Mouse (Mus musculus) embryonic facial prominence, embryonic 14.5 days (tissue): ENCODE measurements at regions not wholly inside any gene's neighbourhood (a gene's known extent, or its start where the extent isn't known, plus 50 kb on each side); places are given as distances from the start of the nearest gene placed in this dataset.
A peak's percentile ranks its signal among the peaks of the same experiment; 100 is the strongest.

Source experiments
- ATAC-seq: fragments of 200-750 bp; cut with Nextera tagmentation; 2 replicates; pipeline ENCODE4 v1.8.0; 2017; ENCODE audit warnings: low read depth, moderate number of reproducible peaks, moderate TSS enrichment
- DNase-seq: peaks from one replicate; pipeline ENCODE4 v3.0.0-alpha.2; 2015; ENCODE audit warnings: low spot score
- H3K27ac ChIP-seq: fragments of 300-500 bp; sonication (generic); replicated peaks from 2 replicates; pipeline ENCODE4 v1.5.1; 2014; ENCODE audit warnings: low read depth, mild to moderate bottlenecking, low read length, moderate library complexity
- H3K27me3 ChIP-seq: fragments of 300-500 bp; sonication (generic); replicated peaks from 2 replicates; pipeline ENCODE4 v1.6.1; 2014; ENCODE audit warnings: low read length; ENCODE audit not compliant: control insufficient read depth, insufficient read depth
- H3K36me3 ChIP-seq: fragments of 300-500 bp; sonication (generic); 2 replicates; pipeline ENCODE4 v1.6.1; 2014; ENCODE audit warnings: low read length, mixed read lengths; ENCODE audit not compliant: control insufficient read depth, insufficient read depth
- H3K4me1 ChIP-seq: fragments of 300-500 bp; sonication (generic); 2 replicates; pipeline ENCODE4 v1.6.1; 2014; ENCODE audit warnings: antibody characterized with exemption, low read length; ENCODE audit not compliant: control insufficient read depth, insufficient read depth
- H3K4me2 ChIP-seq: fragments of 300-500 bp; sonication (generic); 2 replicates; pipeline ENCODE4 v1.6.1; 2014; ENCODE audit warnings: low read depth, mild to moderate bottlenecking, low read length, moderate library complexity, mixed read lengths
- H3K4me3 ChIP-seq: fragments of 300-500 bp; sonication (generic); 2 replicates; pipeline ENCODE4 v1.5.1; 2014; ENCODE audit warnings: low read depth, mild to moderate bottlenecking, low read length
- H3K9ac ChIP-seq: fragments of 300-500 bp; sonication (generic); 2 replicates; pipeline ENCODE4 v1.6.1; 2014; ENCODE audit warnings: low read depth, mild to moderate bottlenecking, low read length, moderate library complexity, mixed read lengths
- H3K9me3 ChIP-seq: fragments of 300-500 bp; sonication (generic); 2 replicates; pipeline ENCODE4 v1.6.1; 2016; ENCODE audit warnings: low read length; ENCODE audit not compliant: control insufficient read depth
- WGBS: fragments of 180-500 bp; shearing (Covaris S2); extraction: QIAGEN DNeasy Blood & Tissue Kit; methylation state at CpG from one replicate; pipeline ENCODE4 v1.1.7; 2014; 5-methylcytosine and 5-hydroxymethylcytosine counted together

DNA sequence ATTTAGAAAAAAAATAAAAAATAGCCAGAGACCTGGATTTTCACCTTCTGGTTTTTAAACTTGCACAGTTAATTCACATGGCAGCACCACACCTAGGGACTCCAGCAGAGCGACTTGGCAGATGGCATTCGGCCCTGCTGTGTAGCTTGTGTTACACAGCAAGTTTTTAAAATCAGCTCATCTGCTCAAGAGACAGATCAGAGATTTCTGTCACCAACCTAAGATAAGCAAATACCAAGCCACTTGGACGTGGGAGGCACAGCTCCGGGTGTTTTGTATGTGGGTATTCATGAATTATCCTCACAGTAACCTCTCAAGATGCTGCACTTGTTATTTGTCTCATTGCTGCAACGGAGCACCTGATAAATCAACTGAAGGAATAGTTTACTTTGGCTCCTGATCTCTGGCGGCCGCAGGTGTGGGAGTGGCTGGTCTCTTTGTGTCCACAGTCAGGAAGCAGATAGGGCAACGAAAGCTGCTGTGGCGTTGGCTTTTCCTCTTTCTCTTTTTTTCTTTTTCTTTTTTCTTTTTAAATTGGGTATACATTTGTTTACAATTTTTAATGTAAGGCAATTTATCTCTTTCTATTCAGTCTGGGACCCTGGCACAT is 122.1 kb downstream of the Gm9817 start:
- no peaks in the 10 kb centered on the region for H3K36me3 ChIP-seq
- no peak for DNase-seq
- no peaks in the 10 kb centered on the region for H3K27me3 ChIP-seq
- H3K4me2 ChIP-seq = no peak overlapping the region
- H3K9ac ChIP-seq = no peak overlapping the region
- ATAC-seq = no peak
- H3K4me3 ChIP-seq = no peak overlapping the region
- H3K9me3 ChIP-seq = no peaks in the 10 kb centered on the region
- no peaks in the 10 kb centered on the region for H3K4me1 ChIP-seq
- H3K27ac ChIP-seq = no peak overlapping the region
- 66% methylated on average over 9 of the region's 9 CpGs for WGBS

DNA sequence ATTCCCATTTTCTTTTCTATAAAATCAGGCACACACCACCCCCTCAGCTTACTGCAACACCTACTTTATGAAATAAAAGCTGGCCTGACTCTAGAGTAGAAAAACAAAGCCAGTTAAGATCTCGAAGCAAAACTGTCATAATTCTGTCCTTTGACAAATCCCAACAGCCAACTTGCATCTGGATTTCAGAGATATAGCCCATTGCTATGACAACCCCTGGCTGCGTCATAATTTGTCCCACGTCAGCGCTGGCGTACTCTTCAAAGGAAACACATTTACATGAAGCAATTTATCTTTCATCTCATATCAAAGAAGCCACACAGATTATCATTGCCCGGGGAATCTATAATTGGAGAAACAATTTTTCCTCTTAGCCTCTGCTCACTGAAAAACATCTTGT is 126.4 kb downstream of the Gm9817 start:
- H3K9me3 ChIP-seq = no peaks in the 10 kb centered on the region
- 54% methylated on average over 6 of the region's 6 CpGs for WGBS
- no peak for DNase-seq
- H3K4me1 ChIP-seq = no peaks in the 10 kb centered on the region
- H3K36me3 ChIP-seq = no peaks in the 10 kb centered on the region
- no peak overlapping the region for H3K4me3 ChIP-seq
- H3K27me3 ChIP-seq = no peaks in the 10 kb centered on the region
- no peak for ATAC-seq
- no peak overlapping the region for H3K9ac ChIP-seq
- no peak overlapping the region for H3K27ac ChIP-seq
- H3K4me2 ChIP-seq = no peak overlapping the region

DNA sequence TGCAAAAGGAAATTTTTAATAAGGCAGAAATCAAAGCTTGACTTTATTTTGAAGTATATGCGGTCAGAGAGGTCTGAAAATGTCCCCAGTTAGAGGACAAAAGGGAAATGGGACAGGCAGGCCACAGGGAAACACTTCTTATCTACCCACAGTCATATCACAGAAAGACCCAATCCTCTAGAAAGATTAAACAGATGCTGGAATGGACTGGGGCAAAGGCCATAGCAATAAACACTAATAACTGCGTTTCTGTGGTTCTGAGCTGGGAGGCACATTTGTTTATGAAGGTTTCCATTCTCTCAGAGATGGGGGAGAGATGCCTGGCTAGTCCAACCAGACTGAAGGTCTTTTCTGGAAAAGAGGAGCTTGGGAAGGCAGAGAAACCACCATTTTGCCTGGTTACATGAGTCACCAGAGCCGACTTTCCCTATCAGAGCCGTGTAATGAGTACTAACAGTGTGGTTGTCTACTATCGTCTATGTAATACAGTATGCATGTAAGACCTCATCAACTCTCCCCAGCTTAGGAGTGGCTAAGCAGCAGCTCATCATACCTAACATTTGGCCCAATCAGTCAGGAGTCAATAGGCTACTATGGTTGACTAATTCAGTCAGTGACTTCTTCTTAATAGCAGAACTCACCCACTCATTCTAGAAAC is 130.2 kb downstream of the Gm9817 start:
- H3K27me3 ChIP-seq = no peaks in the 10 kb centered on the region
- H3K36me3 ChIP-seq = no peaks in the 10 kb centered on the region
- H3K9ac ChIP-seq = no peak overlapping the region
- no peaks in the 10 kb centered on the region for H3K9me3 ChIP-seq
- no peak overlapping the region for H3K27ac ChIP-seq
- ATAC-seq (no peak), DNase-seq (no peak)
- H3K4me3 ChIP-seq = no peak overlapping the region
- no peak overlapping the region for H3K4me2 ChIP-seq
- WGBS = 85% methylated on average over 5 of the region's 5 CpGs
- peaks cover 11% of the 10 kb centered on the region for H3K4me1 ChIP-seq

DNA sequence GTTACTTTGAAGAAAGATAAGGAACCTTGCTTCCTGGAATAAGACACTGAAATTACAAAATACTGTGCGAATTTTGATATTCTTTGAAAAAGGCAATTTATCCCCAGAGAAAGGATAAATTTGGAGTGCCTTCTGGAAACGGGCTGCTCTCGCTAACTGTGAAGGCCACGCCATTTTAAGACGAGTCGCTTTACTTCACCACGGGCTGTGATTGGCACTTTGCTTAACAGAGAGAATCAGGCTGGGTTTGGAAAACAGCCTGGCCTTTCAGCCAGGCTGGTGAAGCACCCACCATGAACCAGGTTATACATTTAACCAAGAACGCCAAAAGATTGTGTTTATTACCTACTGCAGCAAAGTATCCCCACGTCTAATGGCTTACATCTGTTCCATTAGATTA is 132.7 kb downstream of the Gm9817 start:
- Histone ChIP-seq H3K4me3 (no peak overlapping the region), H3K27me3 (no peaks in the 10 kb centered on the region), H3K9ac (no peak overlapping the region), H3K36me3 (no peaks in the 10 kb centered on the region), H3K4me2 (no peak overlapping the region), H3K4me1 (peaks cover 15% of the 10 kb centered on the region), H3K9me3 (no peaks in the 10 kb centered on the region), H3K27ac (no peak overlapping the region)
- ATAC-seq = no peak
- WGBS = 63% methylated on average over 9 of the region's 9 CpGs
- no peak for DNase-seq

DNA sequence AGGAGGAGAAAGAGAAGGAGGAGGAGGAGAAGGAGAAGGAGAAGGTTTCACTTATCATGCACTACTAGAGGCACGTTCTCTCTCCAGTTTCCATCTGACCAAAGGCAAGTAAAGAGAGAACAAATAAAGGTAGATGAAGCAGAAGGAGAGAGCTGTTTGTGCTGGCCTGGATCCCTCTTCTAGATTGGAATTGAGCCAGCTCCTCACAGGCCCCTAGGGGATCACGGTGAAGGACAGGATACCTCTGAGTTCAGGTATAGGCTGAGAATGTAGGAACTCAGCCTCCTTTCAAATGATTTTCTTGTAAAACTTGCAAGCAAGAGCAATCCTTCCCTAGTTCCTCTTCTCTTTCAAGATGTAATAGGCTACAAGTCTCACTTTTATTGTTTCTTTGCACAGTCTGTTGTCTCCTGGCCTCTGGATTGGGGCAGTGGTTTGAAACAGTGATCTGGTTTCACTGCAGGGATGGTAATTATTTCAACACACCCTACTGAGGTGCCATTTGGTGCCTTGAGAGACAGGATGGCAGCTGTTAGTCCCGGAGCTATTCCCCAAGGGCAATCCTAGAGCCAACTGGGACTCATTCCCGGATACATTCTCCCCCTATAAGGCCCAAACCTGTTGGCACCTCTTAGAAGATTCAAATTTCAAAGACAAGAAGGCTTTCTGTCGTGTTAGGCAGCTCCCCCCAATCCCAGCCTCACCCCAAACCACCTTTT is 134.8 kb downstream of the Gm9817 start:
- Histone ChIP-seq H3K27me3 (no peaks in the 10 kb centered on the region), H3K36me3 (no peaks in the 10 kb centered on the region), H3K9me3 (no peaks in the 10 kb centered on the region), H3K4me1 (peaks cover 15% of the 10 kb centered on the region), H3K9ac (no peak overlapping the region), H3K4me3 (no peak overlapping the region), H3K4me2 (no peak overlapping the region), H3K27ac (no peak overlapping the region)
- DNase-seq = peak; percentile 72
- peak; percentile 83; the same call in 1 of the 2 replicates for ATAC-seq
- WGBS = 29% methylated on average over 5 of the region's 5 CpGs

DNA sequence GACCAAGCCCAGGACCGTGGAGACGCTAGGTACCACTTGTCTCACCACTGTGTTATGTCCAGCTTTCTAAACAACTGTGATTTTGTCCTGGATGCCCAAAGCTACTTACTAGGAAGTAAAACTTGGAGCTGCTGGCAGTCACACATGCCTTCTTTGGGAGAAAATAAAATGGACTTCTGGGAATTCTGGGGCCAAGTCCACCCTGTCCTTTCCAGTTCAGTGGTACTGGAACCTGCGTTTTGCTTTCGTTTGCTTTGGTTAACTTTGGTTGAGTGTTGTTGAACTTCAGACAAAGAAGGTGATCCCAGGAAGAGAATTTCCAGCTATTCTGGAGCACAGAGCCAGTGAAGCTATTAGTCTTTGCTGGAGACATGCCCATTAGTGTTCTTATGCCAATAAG is 139.8 kb downstream of the Gm9817 start:
- ATAC-seq = no peak
- 95% methylated on average over 4 of the region's 4 CpGs for WGBS
- H3K36me3 ChIP-seq = no peaks in the 10 kb centered on the region

DNA sequence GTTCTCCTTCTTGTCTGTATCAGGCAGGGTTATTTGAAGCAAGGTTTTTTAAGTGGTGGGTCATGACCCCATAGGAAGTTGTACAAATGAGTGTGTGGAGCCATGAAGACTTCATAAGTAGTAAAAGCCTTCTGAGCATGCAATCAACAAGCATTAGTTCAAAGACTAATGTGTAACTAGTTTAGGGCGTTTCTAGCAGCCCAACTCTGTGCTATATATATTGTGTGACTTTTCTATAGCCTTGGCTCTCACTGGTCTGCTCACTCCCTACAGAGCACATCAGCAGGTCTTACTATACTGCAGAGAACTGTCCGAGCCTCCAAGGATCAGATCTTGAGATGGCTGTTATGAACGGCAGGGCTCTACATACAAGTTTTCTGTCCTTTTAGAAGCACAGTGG is 141.2 kb downstream of the Gm9817 start:
- WGBS = 61% methylated on average over 3 of the region's 3 CpGs
- no peaks in the 10 kb centered on the region for H3K4me1 ChIP-seq
- no peak overlapping the region for H3K27ac ChIP-seq
- H3K4me2 ChIP-seq = no peak overlapping the region
- ATAC-seq = no peak
- H3K4me3 ChIP-seq = no peak overlapping the region
- no peaks in the 10 kb centered on the region for H3K36me3 ChIP-seq
- no peaks in the 10 kb centered on the region for H3K27me3 ChIP-seq
- no peak for DNase-seq
- no peak overlapping the region for H3K9ac ChIP-seq
- no peaks in the 10 kb centered on the region for H3K9me3 ChIP-seq

More for the DNA sequence above, 139.8 kb downstream of the Gm9817 start:
- DNase-seq = no peak
- H3K9me3 ChIP-seq = no peaks in the 10 kb centered on the region
- no peak overlapping the region for H3K9ac ChIP-seq
- H3K27me3 ChIP-seq = no peaks in the 10 kb centered on the region
- peaks cover 8% of the 10 kb centered on the region; the same call in 1 of the 2 replicates for H3K4me1 ChIP-seq
- H3K27ac ChIP-seq = no peak overlapping the region
- no peak overlapping the region for H3K4me3 ChIP-seq
- no peak overlapping the region for H3K4me2 ChIP-seq

DNA sequence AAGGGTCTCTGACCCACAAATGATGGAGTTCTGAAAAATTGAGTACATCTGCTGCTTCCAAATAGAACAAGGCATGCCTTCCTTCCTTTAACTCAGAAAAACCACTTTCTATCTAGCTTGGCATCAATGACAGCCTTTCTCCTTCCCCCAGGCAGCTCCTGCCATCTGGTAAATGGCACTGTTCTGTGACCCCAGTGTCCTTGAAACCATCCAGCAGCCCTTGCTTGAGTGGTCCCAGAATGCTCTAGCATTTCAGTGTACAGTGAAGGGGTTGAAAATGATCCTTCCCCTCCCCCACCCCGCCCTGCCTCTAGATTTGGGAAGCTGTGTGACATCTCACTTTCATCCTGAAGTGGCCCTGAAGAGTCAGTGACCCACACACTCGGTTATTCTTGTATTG is 152.3 kb downstream of the Gm9817 start:
- Histone ChIP-seq H3K27me3 (no peaks in the 10 kb centered on the region), H3K36me3 (no peaks in the 10 kb centered on the region), H3K4me3 (no peak overlapping the region), H3K9ac (no peak overlapping the region), H3K27ac (no peak overlapping the region), H3K9me3 (no peaks in the 10 kb centered on the region), H3K4me2 (no peak overlapping the region), H3K4me1 (no peaks in the 10 kb centered on the region)
- DNase-seq = no peak
- ATAC-seq = no peak
- WGBS = 53% methylated on average over 2 of the region's 2 CpGs
